Mouse (Mus musculus): ENCODE measurements at regions not wholly inside any gene's neighbourhood (a gene's known extent, or its start where the extent isn't known, plus 50 kb on each side); places are given as distances from the start of the nearest gene placed in this dataset.
A peak's percentile ranks its signal among the peaks of the same experiment; 100 is the strongest.

- Histone ChIP-seq H3K27ac (ENCODE audit: low read length) (no peak overlapping the region), H3K4me2 (replicated peaks; ENCODE audit: low read depth, low read length) (no peak overlapping the region), H3K4me1 (ENCODE audit: insufficient read depth, low read length) (peaks cover 7% of the 10 kb centered on the region; the same call in 1 of the 2 replicates), H3K9me3 (ENCODE audit: low read length) (peaks cover 4% of the 10 kb centered on the region; the same call in 1 of the 2 replicates), H3K4me3 (ENCODE audit: low read length) (no peak overlapping the region), H3K9ac (replicated peaks; ENCODE audit: low read length) (no peak overlapping the region), H3K36me3 (ENCODE audit: insufficient read depth, low read length) (no peaks in the 10 kb centered on the region), H3K27me3 (ENCODE audit: insufficient read depth, low read length) (no peaks in the 10 kb centered on the region)
- 49% methylated on average over 9 of the region's 9 CpGs for WGBS
- ATAC-seq (ENCODE audit: low FRiP score, low TSS enrichment): no peak
Observed at GRCm38 (mm10) chr8:113978946-113979345, 130.4 kb upstream of the Adamts18 start.

GRCm38 (mm10) chr8:113979837-113980236, 131.3 kb upstream of the Adamts18 start:
- H3K27ac ChIP-seq (ENCODE audit: low read length): no peak overlapping the region
- peaks cover 4% of the 10 kb centered on the region; the same call in 1 of the 2 replicates for H3K9me3 ChIP-seq (ENCODE audit: low read length)
- no peak for ATAC-seq (ENCODE audit: low FRiP score, low TSS enrichment)
- WGBS: 95% methylated on average over 5 of the region's 5 CpGs
- H3K9ac ChIP-seq (replicated peaks; ENCODE audit: low read length): no peak overlapping the region
- no peaks in the 10 kb centered on the region for H3K36me3 ChIP-seq (ENCODE audit: insufficient read depth, low read length)
- no peaks in the 10 kb centered on the region for H3K27me3 ChIP-seq (ENCODE audit: insufficient read depth, low read length)
- peaks cover 7% of the 10 kb centered on the region; the same call in 1 of the 2 replicates for H3K4me1 ChIP-seq (ENCODE audit: insufficient read depth, low read length)
- no peak overlapping the region for H3K4me3 ChIP-seq (ENCODE audit: low read length)
- H3K4me2 ChIP-seq (replicated peaks; ENCODE audit: low read depth, low read length): no peak overlapping the region

DNA sequence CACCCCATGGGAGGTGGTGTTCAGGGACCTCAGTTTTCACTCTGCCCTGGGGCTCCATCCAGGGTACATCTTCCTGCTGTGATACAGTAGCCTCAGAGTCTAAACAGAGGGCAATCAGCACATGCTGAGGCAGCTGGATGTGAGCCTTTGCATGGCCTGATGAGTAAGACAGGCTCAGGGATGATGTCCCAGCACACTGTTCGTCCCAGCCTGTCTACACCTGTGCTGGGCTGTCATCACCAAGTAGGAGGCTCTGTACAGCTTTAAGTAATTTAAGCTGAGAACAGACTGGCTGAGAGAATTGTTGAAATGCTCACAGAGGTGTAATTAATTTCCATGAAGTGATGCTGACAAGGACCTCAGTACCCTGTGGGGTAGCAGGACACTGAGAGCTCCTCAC, 132.8 kb upstream of the Adamts18 start:
- Histone ChIP-seq H3K9me3 (ENCODE audit: low read length) (peaks cover 4% of the 10 kb centered on the region; the same call in 1 of the 2 replicates), H3K27ac (ENCODE audit: low read length) (no peak overlapping the region), H3K9ac (replicated peaks; ENCODE audit: low read length) (no peak overlapping the region), H3K36me3 (ENCODE audit: insufficient read depth, low read length) (no peaks in the 10 kb centered on the region), H3K27me3 (ENCODE audit: insufficient read depth, low read length) (no peaks in the 10 kb centered on the region), H3K4me2 (replicated peaks; ENCODE audit: low read depth, low read length) (no peak overlapping the region), H3K4me3 (ENCODE audit: low read length) (no peak overlapping the region), H3K4me1 (ENCODE audit: insufficient read depth, low read length) (peaks cover 16% of the 10 kb centered on the region)
- WGBS: 43% methylated on average over 1 of the region's 1 CpGs
- no peak for ATAC-seq (ENCODE audit: low FRiP score, low TSS enrichment)

GRCm38 (mm10) chr8:113984845-113985244, 136.3 kb upstream of the Adamts18 start:
- no peak overlapping the region for H3K4me3 ChIP-seq (ENCODE audit: low read length)
- no peaks in the 10 kb centered on the region for H3K36me3 ChIP-seq (ENCODE audit: insufficient read depth, low read length)
- WGBS: 5% methylated on average over 10 of the region's 10 CpGs
- no peak overlapping the region for H3K27ac ChIP-seq (ENCODE audit: low read length)
- H3K4me2 ChIP-seq (replicated peaks; ENCODE audit: low read depth, low read length): peak overlapping the region; percentile 32
- peaks cover 2% of the 10 kb centered on the region; the same call in 1 of the 2 replicates for H3K9me3 ChIP-seq (ENCODE audit: low read length)
- H3K27me3 ChIP-seq (ENCODE audit: insufficient read depth, low read length): no peaks in the 10 kb centered on the region
- ATAC-seq (ENCODE audit: low FRiP score, low TSS enrichment): peak; percentile 40; the same call in 1 of the 2 replicates
- H3K4me1 ChIP-seq (ENCODE audit: insufficient read depth, low read length): peaks cover 10% of the 10 kb centered on the region
- H3K9ac ChIP-seq (replicated peaks; ENCODE audit: low read length): no peak overlapping the region

DNA sequence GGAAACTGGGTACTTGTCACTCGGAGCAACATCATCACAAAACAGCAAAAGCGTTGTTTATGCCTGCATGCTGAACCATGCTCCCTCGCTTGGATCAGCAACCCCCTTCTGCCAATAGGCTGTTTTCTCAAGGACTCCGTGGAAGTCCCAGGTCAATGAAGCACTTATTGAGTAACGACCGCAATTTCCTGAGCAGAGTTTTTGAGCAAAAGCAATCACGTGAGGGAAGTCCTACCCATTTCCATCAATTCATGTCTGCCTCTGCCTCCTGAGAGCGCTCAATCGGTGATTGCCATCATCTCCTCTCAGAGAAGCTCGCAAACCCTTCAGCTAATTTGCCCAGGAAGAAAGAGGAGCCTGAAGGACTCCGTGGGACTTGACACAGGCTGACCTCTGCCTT, 136.9 kb upstream of the Adamts18 start:
- no peaks in the 10 kb centered on the region for H3K9me3 ChIP-seq (ENCODE audit: low read length)
- H3K9ac ChIP-seq (replicated peaks; ENCODE audit: low read length): no peak overlapping the region
- H3K27ac ChIP-seq (ENCODE audit: low read length): no peak overlapping the region
- H3K4me2 ChIP-seq (replicated peaks; ENCODE audit: low read depth, low read length): peak overlapping the region; percentile 32
- no peak overlapping the region for H3K4me3 ChIP-seq (ENCODE audit: low read length)
- WGBS: 9% methylated on average over 11 of the region's 11 CpGs
- no peaks in the 10 kb centered on the region for H3K36me3 ChIP-seq (ENCODE audit: insufficient read depth, low read length)
- no peaks in the 10 kb centered on the region for H3K27me3 ChIP-seq (ENCODE audit: insufficient read depth, low read length)
- H3K4me1 ChIP-seq (ENCODE audit: insufficient read depth, low read length): peaks cover 10% of the 10 kb centered on the region
- ATAC-seq (ENCODE audit: low FRiP score, low TSS enrichment): no peak

DNA sequence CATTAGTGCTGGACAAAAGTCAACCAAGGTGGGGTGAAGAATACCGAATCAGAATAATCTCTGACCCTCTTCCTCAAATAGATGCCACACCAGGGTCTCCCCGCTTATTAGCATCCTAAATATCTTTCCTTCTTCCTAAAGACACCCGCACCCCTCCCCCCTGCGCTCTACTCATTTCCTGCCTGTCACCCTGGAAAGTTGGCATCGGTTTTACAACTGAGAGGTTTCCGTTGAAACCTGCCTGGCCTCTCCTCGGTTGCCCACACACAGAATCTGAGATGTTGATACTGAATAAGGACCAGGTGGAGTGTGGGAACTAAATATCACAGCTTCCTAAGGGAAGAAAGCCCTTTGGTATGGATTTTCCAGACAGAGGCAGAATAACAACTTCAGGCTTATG, 137.4 kb upstream of the Adamts18 start:
- Histone ChIP-seq H3K27ac (ENCODE audit: low read length) (no peak overlapping the region), H3K4me1 (ENCODE audit: insufficient read depth, low read length) (peaks cover 10% of the 10 kb centered on the region), H3K9me3 (ENCODE audit: low read length) (no peaks in the 10 kb centered on the region), H3K36me3 (ENCODE audit: insufficient read depth, low read length) (no peaks in the 10 kb centered on the region), H3K4me2 (replicated peaks; ENCODE audit: low read depth, low read length) (peak overlapping the region; percentile 32; the same call in 1 of the 2 replicates), H3K4me3 (ENCODE audit: low read length) (no peak overlapping the region), H3K27me3 (ENCODE audit: insufficient read depth, low read length) (no peaks in the 10 kb centered on the region), H3K9ac (replicated peaks; ENCODE audit: low read length) (no peak overlapping the region)
- ATAC-seq (ENCODE audit: low FRiP score, low TSS enrichment): no peak
- WGBS: 22% methylated on average over 7 of the region's 7 CpGs

DNA sequence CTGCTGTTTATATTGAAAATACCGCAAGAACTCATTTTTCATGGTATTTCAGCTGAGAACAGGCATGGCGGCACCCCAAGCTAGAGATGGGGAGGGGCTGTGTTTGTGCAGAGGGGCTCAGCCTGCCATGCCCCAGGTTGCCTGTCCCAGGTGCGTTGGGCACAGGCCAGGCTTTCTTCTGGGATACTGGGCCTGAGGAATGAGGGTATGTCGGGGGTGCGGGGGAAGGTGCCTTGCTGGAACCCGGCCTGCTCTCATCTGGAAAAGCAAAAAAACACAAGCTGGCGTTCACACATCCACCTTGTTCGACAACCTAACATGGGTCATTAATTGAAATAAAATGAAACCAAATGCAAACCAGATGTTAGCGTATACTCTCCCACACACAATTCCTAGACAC, 142.2 kb upstream of the Adamts18 start:
- 34% methylated on average over 9 of the region's 9 CpGs for WGBS
- Histone ChIP-seq H3K4me3 (ENCODE audit: low read length) (no peak overlapping the region), H3K9me3 (ENCODE audit: low read length) (no peaks in the 10 kb centered on the region), H3K27ac (ENCODE audit: low read length) (no peak overlapping the region), H3K27me3 (ENCODE audit: insufficient read depth, low read length) (no peaks in the 10 kb centered on the region), H3K4me2 (replicated peaks; ENCODE audit: low read depth, low read length) (no peak overlapping the region), H3K36me3 (ENCODE audit: insufficient read depth, low read length) (no peaks in the 10 kb centered on the region), H3K4me1 (ENCODE audit: insufficient read depth, low read length) (peaks cover 3% of the 10 kb centered on the region), H3K9ac (replicated peaks; ENCODE audit: low read length) (no peak overlapping the region)
- peak; percentile 46; the same call in 1 of the 2 replicates for ATAC-seq (ENCODE audit: low FRiP score, low TSS enrichment)

GRCm38 (mm10) chr8:113998881-113999280, 134.5 kb upstream of the Nudt7 start:
- Histone ChIP-seq H3K4me3 (ENCODE audit: low read length) (no peak overlapping the region), H3K4me2 (replicated peaks; ENCODE audit: low read depth, low read length) (no peak overlapping the region), H3K27ac (ENCODE audit: low read length) (0 out of 2 replicates have a peak overlapping the region, but pooled peaks have one; percentile 6), H3K9me3 (ENCODE audit: low read length) (no peaks in the 10 kb centered on the region), H3K27me3 (ENCODE audit: insufficient read depth, low read length) (no peaks in the 10 kb centered on the region), H3K4me1 (ENCODE audit: insufficient read depth, low read length) (peaks cover 7% of the 10 kb centered on the region; the same call in 1 of the 2 replicates), H3K36me3 (ENCODE audit: insufficient read depth, low read length) (no peaks in the 10 kb centered on the region), H3K9ac (replicated peaks; ENCODE audit: low read length) (no peak overlapping the region)
- 14% methylated on average over 6 of the region's 6 CpGs for WGBS
- peak; percentile 89 for ATAC-seq (ENCODE audit: low FRiP score, low TSS enrichment)

- Histone ChIP-seq H3K4me1 (ENCODE audit: insufficient read depth, low read length) (peaks cover 7% of the 10 kb centered on the region; the same call in 1 of the 2 replicates), H3K9me3 (ENCODE audit: low read length) (no peaks in the 10 kb centered on the region), H3K4me3 (ENCODE audit: low read length) (no peak overlapping the region), H3K9ac (replicated peaks; ENCODE audit: low read length) (no peak overlapping the region), H3K4me2 (replicated peaks; ENCODE audit: low read depth, low read length) (no peak overlapping the region), H3K27ac (ENCODE audit: low read length) (no peak overlapping the region), H3K27me3 (ENCODE audit: insufficient read depth, low read length) (no peaks in the 10 kb centered on the region), H3K36me3 (ENCODE audit: insufficient read depth, low read length) (no peaks in the 10 kb centered on the region)
- no peak for ATAC-seq (ENCODE audit: low FRiP score, low TSS enrichment)
- 85% methylated on average over 2 of the region's 2 CpGs for WGBS
Observed at GRCm38 (mm10) chr8:114001674-114002073, 131.7 kb upstream of the Nudt7 start.

- no peak overlapping the region for H3K4me3 ChIP-seq (ENCODE audit: low read length)
Observed at GRCm38 (mm10) chr8:114004436-114004835, 128.9 kb upstream of the Nudt7 start.

More at GRCm38 (mm10) chr8:114004436-114004835, 128.9 kb upstream of the Nudt7 start:
- Histone ChIP-seq H3K4me2 (replicated peaks; ENCODE audit: low read depth, low read length) (no peak overlapping the region), H3K9ac (replicated peaks; ENCODE audit: low read length) (no peak overlapping the region), H3K4me1 (ENCODE audit: insufficient read depth, low read length) (no peaks in the 10 kb centered on the region), H3K9me3 (ENCODE audit: low read length) (no peaks in the 10 kb centered on the region), H3K27ac (ENCODE audit: low read length) (no peak overlapping the region), H3K27me3 (ENCODE audit: insufficient read depth, low read length) (no peaks in the 10 kb centered on the region), H3K36me3 (ENCODE audit: insufficient read depth, low read length) (no peaks in the 10 kb centered on the region)
- ATAC-seq (ENCODE audit: low FRiP score, low TSS enrichment): no peak
- WGBS: 76% methylated on average over 7 of the region's 7 CpGs

Data from kidney, embryonic 16.5 days (tissue).